Mouse (Mus musculus) adrenal gland, postnatal 14 days (tissue): ENCODE measurements around the gene Itln1. TPM values are rescaled to one million over a fixed set of nuclear protein-coding genes. Genes with fewer than 3 reads are reported as not detected.

ENCODE experiments used
- DNase-seq: peaks from one replicate; pipeline ENCODE4 v3.0.0; 2021; ENCODE audit warnings: mixed read lengths
- long read RNA-seq, 2 experiments: library from polyadenylated mRNA; stranded (forward); transcript quantifications; one replicate each; pipeline ENCODE4 v2.0.0; 2021
- total RNA-seq: library from RNA; stranded (reverse); gene quantifications from 2 replicates; pipeline ENCODE4 v1.2.3, GENCODE M21; 2021

The Itln1 gene
- not detected in 2 replicates for total RNA-seq
- long read RNA-seq, experiment 1: 0 reads
- long read RNA-seq, experiment 2: 0 reads

GRCm38 (mm10) chr1:171535194-171535593 is at the start of gene Itln1:
Gene Itln1, minus strand, starts transcription at chr1:171535294.
- no peak for DNase-seq

- no peak for DNase-seq
These were observed 49.5 kb upstream of the Itln1 start for GRCm38 (mm10) chr1:171584584-171584983.

- no peak for DNase-seq
These were observed 42.1 kb upstream of the Itln1 start for GRCm38 (mm10) chr1:171577168-171577567.

GRCm38 (mm10) chr1:171568436-171568835 is 33.3 kb upstream of the Itln1 start:
- no peak for DNase-seq

- DNase-seq: peak; percentile 78
These were observed 31.7 kb upstream of the Itln1 start for GRCm38 (mm10) chr1:171566777-171567176.

GRCm38 (mm10) chr1:171565888-171566287 is 30.8 kb upstream of the Itln1 start:
- DNase-seq: no peak

- DNase-seq: peak; percentile 39
These were observed 29.2 kb upstream of the Itln1 start for GRCm38 (mm10) chr1:171564247-171564646.

GRCm38 (mm10) chr1:171563042-171563441 is 27.9 kb upstream of the Itln1 start:
- DNase-seq: no peak

GRCm38 (mm10) chr1:171561639-171562225 is 26.6 kb upstream of the Itln1 start:
- DNase-seq: no peak

- DNase-seq: no peak
These were observed 26.1 kb upstream of the Itln1 start for GRCm38 (mm10) chr1:171561200-171561599.

- DNase-seq: no peak
These were observed 25.2 kb upstream of the Itln1 start for GRCm38 (mm10) chr1:171560262-171560661.

GRCm38 (mm10) chr1:171558898-171559297 is 23.8 kb upstream of the Itln1 start, which contains the start of gene Cd244a:
Gene Cd244a, plus strand, starts transcription at chr1:171559193.
- peak; percentile 24 for DNase-seq

GRCm38 (mm10) chr1:171558407-171558806 is 23.3 kb upstream of the Itln1 start:
- no peak for DNase-seq

GRCm38 (mm10) chr1:171556366-171556765 is 21.3 kb upstream of the Itln1 start:
- no peak for DNase-seq

- no peak for DNase-seq
These were observed 18.6 kb upstream of the Itln1 start for GRCm38 (mm10) chr1:171553359-171554341.

- no peak for DNase-seq
These were observed 17.1 kb upstream of the Itln1 start for GRCm38 (mm10) chr1:171552230-171552629.

GRCm38 (mm10) chr1:171551326-171551725 is 16.2 kb upstream of the Itln1 start:
- no peak for DNase-seq

GRCm38 (mm10) chr1:171540694-171541093 is 5.6 kb upstream of the Itln1 start:
- DNase-seq: no peak

- no peak for DNase-seq
These were observed 537 bp downstream of the Itln1 start for GRCm38 (mm10) chr1:171534557-171534956.

GRCm38 (mm10) chr1:171532830-171533229 is 2.3 kb downstream of the Itln1 start:
- DNase-seq: no peak

- DNase-seq: no peak
These were observed 3.7 kb downstream of the Itln1 start for GRCm38 (mm10) chr1:171531367-171531766.

GRCm38 (mm10) chr1:171515557-171515956 is 19.5 kb downstream of the Itln1 start:
- DNase-seq: no peak

- peak; percentile 14 for DNase-seq
These were observed 20.1 kb downstream of the Itln1 start for GRCm38 (mm10) chr1:171515039-171515438.
